Mouse (Mus musculus): Measurements from ENCODE around the gene Dcdc2a. TPM values are rescaled to one million over a fixed set of nuclear protein-coding genes. Genes with fewer than 3 reads are reported as not detected.

Gene Dcdc2a
- total and polyA plus RNA-seq, 2 experiments from 2014 or later: 2.0 to 6.4 TPM

DNA sequence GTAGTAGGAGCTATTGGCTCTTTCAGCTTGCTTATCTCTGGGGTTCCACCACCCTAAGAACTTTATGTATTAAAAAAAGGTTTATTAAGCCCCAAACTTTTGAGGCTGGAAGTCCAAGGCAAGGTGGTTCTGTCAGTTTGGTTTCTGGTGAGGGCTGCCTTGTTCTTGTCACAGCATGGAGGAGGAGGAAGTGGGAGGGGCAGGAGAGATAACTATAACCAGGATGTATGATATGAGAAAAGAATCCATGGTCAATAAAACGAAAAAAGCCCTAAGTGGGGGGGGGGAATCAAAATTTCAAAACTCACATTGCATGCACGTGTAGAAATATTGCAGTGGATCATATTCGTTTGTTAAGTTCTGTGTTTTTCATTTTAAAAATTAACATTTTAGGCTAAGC is 32.7 kb upstream of the Dcdc2a start:
- DNase-seq (ENCODE audit: low spot score): no peak
- no peaks in the 10 kb centered on the region for H3K27me3 ChIP-seq (ENCODE audit: insufficient read depth, low read length)
- no peak overlapping the region for H3K9ac ChIP-seq (replicated peaks; ENCODE audit: low read length)
- H3K4me2 ChIP-seq (ENCODE audit: low read depth, low read length): no peak overlapping the region
- no peak for TF ChIP-seq CTCF (IDR thresholded peaks at IDR 0.05; ENCODE audit: low read depth)
- H3K36me3 ChIP-seq (ENCODE audit: insufficient read depth, low read length): no peaks in the 10 kb centered on the region
- no peak overlapping the region for H3K27ac ChIP-seq
- WGBS: 86% methylated on average over 3 of the region's 3 CpGs
- peaks cover 14% of the 10 kb centered on the region; the same call in 1 of the 2 replicates for H3K4me1 ChIP-seq (ENCODE audit: insufficient read depth, low read length)
- no peak overlapping the region for H3K4me3 ChIP-seq (ENCODE audit: low read length)
- ATAC-seq: no peak
- H3K9me3 ChIP-seq (ENCODE audit: low read length): no peaks in the 10 kb centered on the region

DNA sequence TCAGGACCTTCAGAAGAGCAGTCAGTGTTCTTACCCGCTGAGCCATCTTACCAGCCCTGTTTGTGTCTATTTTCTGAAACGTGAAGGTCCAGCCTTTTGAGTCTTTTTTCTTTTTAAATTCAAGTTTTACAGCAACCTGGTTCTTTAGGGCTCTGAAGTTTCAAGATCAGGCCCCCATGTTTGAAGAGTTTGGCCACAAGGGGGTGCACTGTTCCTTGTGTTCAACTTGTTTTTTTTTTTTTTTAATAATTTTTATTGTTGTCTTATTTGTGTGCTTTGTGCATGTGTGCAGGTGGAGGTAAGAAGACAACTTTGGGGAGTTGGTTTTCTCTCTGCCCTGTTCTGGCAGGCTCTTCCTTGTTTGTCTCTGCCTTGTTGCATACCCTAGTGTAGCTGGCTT is 31.1 kb upstream of the Dcdc2a start:
- Histone ChIP-seq H3K4me1 (ENCODE audit: insufficient read depth, low read length) (peaks cover 4% of the 10 kb centered on the region; the same call in 1 of the 2 replicates), H3K36me3 (ENCODE audit: insufficient read depth, low read length) (no peaks in the 10 kb centered on the region), H3K27me3 (ENCODE audit: insufficient read depth, low read length) (no peaks in the 10 kb centered on the region), H3K4me2 (ENCODE audit: low read depth, low read length) (no peak overlapping the region), H3K4me3 (ENCODE audit: low read length) (no peak overlapping the region), H3K9ac (replicated peaks; ENCODE audit: low read length) (no peak overlapping the region), H3K27ac (no peak overlapping the region), H3K9me3 (ENCODE audit: low read length) (no peaks in the 10 kb centered on the region)
- peak; percentile 58 for TF ChIP-seq CTCF (IDR thresholded peaks at IDR 0.05; ENCODE audit: low read depth)
- peak; percentile 75 for DNase-seq (ENCODE audit: low spot score)
- ATAC-seq: no peak
- WGBS: 32% methylated on average over 2 of the region's 2 CpGs

DNA sequence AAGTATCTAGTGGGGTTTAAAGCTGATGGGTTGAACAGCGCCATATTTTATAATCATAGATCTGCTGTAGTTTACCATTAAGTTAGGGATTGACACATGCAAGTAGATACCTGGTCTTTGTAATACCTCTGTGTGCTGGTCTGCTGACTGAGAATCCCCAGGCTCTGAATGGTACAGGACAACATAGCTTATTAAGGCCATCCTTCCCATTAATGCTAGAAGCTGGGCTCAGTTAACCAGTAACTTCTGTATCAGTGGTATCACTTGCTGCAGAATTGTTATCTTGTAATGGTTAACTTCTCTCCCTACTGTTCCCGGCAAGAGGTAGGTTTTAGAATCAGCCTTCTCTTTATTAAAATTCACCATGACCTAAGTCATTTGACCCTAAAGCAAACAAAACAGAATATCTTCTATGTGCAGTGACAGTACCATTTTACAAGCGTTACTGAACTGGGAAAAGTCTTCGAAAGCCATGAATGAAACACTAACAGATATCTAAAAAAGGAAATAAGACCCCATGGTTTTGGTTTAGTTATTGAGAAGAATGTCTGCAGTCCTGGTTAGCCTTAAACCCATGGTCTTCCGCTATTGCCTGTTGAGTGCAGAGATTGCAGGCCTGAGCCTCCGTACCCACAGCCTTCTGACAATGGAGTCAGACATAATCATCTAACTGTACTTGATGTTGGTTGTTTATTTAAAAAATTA is 29.2 kb upstream of the Dcdc2a start:
- WGBS: 83% methylated on average over 6 of the region's 6 CpGs
- TF ChIP-seq CTCF (IDR thresholded peaks at IDR 0.05; ENCODE audit: low read depth): no peak
- Histone ChIP-seq H3K4me2 (ENCODE audit: low read depth, low read length) (no peak overlapping the region), H3K4me3 (ENCODE audit: low read length) (no peak overlapping the region), H3K27me3 (ENCODE audit: insufficient read depth, low read length) (no peaks in the 10 kb centered on the region), H3K9ac (replicated peaks; ENCODE audit: low read length) (no peak overlapping the region), H3K36me3 (ENCODE audit: insufficient read depth, low read length) (no peaks in the 10 kb centered on the region), H3K9me3 (ENCODE audit: low read length) (no peaks in the 10 kb centered on the region), H3K27ac (no peak overlapping the region), H3K4me1 (ENCODE audit: insufficient read depth, low read length) (no peaks in the 10 kb centered on the region)
- ATAC-seq: no peak
- DNase-seq (ENCODE audit: low spot score): no peak

DNA sequence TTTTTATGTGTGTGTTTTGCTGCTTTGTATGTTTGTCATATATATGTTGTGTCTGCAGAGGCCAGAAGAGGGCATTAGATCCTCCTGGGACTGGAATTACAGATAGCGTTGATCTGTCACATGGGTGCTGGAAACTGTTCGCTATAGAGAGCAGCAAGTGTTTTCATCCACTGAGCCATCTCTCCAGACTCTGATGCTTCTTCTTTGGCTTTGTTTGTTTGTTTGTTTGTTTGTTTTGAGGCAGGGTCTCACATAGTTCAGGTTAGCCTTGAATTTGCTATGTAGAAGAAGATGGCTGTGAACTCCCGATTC is 28.7 kb upstream of the Dcdc2a start:
- no peaks in the 10 kb centered on the region for H3K27me3 ChIP-seq (ENCODE audit: insufficient read depth, low read length)
- no peaks in the 10 kb centered on the region for H3K36me3 ChIP-seq (ENCODE audit: insufficient read depth, low read length)
- H3K27ac ChIP-seq: no peak overlapping the region
- no peak overlapping the region for H3K4me3 ChIP-seq (ENCODE audit: low read length)
- H3K9ac ChIP-seq (replicated peaks; ENCODE audit: low read length): no peak overlapping the region
- H3K9me3 ChIP-seq (ENCODE audit: low read length): no peaks in the 10 kb centered on the region
- ATAC-seq (no peak), DNase-seq (ENCODE audit: low spot score) (no peak)
- H3K4me1 ChIP-seq (ENCODE audit: insufficient read depth, low read length): no peaks in the 10 kb centered on the region
- 72% methylated on average over 3 of the region's 3 CpGs for WGBS
- H3K4me2 ChIP-seq (ENCODE audit: low read depth, low read length): no peak overlapping the region
- no peak for TF ChIP-seq CTCF (IDR thresholded peaks at IDR 0.05; ENCODE audit: low read depth)

DNA sequence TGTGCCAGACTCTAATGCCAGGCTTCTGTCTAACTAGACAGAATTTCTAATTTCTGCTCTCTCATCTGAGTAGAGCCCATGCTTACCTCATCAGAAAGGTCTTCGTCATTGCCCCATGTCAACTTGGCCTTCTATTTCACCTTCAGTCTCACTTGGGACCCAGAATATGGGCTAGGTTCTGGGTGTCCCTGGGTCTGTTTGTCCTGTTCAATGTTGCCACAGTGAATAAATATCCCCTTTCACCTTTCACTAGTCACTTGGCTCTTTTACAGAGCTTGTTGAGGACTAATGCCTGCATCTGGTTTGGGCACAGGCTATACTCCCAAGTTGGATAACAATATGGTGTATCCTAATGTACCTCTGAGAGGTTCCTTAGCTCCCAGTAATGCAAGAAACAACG is 16.3 kb upstream of the Dcdc2a start:
- no peak for DNase-seq (ENCODE audit: low spot score)
- H3K4me2 ChIP-seq (ENCODE audit: low read depth, low read length): no peak overlapping the region
- no peaks in the 10 kb centered on the region for H3K9me3 ChIP-seq (ENCODE audit: low read length)
- H3K27me3 ChIP-seq (ENCODE audit: insufficient read depth, low read length): no peaks in the 10 kb centered on the region
- no peaks in the 10 kb centered on the region for H3K36me3 ChIP-seq (ENCODE audit: insufficient read depth, low read length)
- H3K27ac ChIP-seq: no peak overlapping the region
- no peak for TF ChIP-seq CTCF (IDR thresholded peaks at IDR 0.05; ENCODE audit: low read depth)
- no peak overlapping the region for H3K4me3 ChIP-seq (ENCODE audit: low read length)
- H3K9ac ChIP-seq (replicated peaks; ENCODE audit: low read length): no peak overlapping the region
- no peaks in the 10 kb centered on the region for H3K4me1 ChIP-seq (ENCODE audit: insufficient read depth, low read length)
- no peak for ATAC-seq
- 68% methylated on average over 2 of the region's 2 CpGs for WGBS

DNA sequence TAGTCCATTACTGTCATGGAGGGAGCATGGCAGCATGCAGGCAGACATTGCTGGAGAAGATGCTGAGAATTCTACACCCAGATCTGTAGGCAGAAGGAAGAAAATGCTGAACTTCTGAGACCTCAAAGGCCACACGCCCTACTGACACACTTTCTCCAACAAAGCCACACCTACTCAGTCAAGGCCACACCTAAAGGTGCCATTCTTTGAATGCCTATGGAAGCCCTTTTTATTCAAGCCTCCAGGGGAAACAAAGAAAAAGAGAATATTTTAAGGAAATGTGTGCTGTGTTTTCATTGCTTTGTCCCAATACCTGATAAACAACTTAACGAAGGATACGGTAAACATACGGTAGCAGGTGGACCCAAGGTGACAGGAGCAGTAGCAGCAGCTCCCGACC is 3.1 kb upstream of the Dcdc2a start:
- no peaks in the 10 kb centered on the region for H3K36me3 ChIP-seq (ENCODE audit: insufficient read depth, low read length)
- no peak for TF ChIP-seq CTCF (IDR thresholded peaks at IDR 0.05; ENCODE audit: low read depth)
- H3K4me3 ChIP-seq (ENCODE audit: low read length): no peak overlapping the region
- no peaks in the 10 kb centered on the region for H3K9me3 ChIP-seq (ENCODE audit: low read length)
- no peak for DNase-seq (ENCODE audit: low spot score)
- WGBS: 92% methylated on average over 5 of the region's 5 CpGs
- H3K27ac ChIP-seq: no peak overlapping the region
- no peak overlapping the region for H3K9ac ChIP-seq (replicated peaks; ENCODE audit: low read length)
- H3K27me3 ChIP-seq (ENCODE audit: insufficient read depth, low read length): no peaks in the 10 kb centered on the region
- H3K4me2 ChIP-seq (ENCODE audit: low read depth, low read length): no peak overlapping the region
- H3K4me1 ChIP-seq (ENCODE audit: insufficient read depth, low read length): 0 out of 2 replicates have a peak, but pooled peaks cover 6% of the 10 kb centered on the region
- no peak for ATAC-seq

DNA sequence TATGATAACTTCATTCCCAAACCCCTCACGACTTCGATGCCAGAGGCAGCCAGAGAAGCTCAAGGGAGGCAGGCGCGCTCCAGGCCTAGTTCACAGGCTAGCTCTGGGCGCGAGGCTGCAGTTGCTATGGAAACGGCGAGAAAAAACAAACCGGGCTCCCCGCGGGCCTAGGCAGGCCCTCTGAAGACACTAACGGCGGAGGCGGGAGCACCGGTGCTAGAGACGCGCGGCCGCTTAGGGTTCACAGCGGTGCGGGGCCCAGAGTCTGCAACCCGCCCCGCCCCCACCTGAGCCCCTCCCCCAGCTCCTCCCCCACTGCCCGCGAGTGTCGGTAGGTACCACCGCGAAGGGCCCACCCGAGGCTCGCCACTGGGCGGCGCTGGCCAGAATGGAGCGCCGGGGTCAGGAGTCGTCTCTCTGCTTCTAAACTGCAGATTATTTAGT is 671 bp upstream of the Dcdc2a start:
- TF ChIP-seq CTCF (IDR thresholded peaks at IDR 0.05; ENCODE audit: low read depth): peak; percentile 51
- H3K27ac ChIP-seq: peak overlapping the region; percentile 15; the same call in 1 of the 2 replicates

More for the DNA sequence above, 671 bp upstream of the Dcdc2a start:
- Histone ChIP-seq H3K4me2 (ENCODE audit: low read depth, low read length) (peak overlapping the region; percentile 93), H3K4me1 (ENCODE audit: insufficient read depth, low read length) (0 out of 2 replicates have a peak, but pooled peaks cover 6% of the 10 kb centered on the region), H3K27me3 (ENCODE audit: insufficient read depth, low read length) (no peaks in the 10 kb centered on the region), H3K9me3 (ENCODE audit: low read length) (no peaks in the 10 kb centered on the region), H3K36me3 (ENCODE audit: insufficient read depth, low read length) (no peaks in the 10 kb centered on the region), H3K4me3 (ENCODE audit: low read length) (peak overlapping the region; percentile 56), H3K9ac (replicated peaks; ENCODE audit: low read length) (peak overlapping the region; percentile 39)
- DNase-seq (ENCODE audit: low spot score): peak; percentile 84
- peak; percentile 93 for ATAC-seq
- under 1% methylated on average over 32 of the region's 35 CpGs for WGBS
